Mouse (Mus musculus) lung, postnatal 0 days (tissue): ENCODE measurements around the gene Eef1a2. TPM values are rescaled to one million over a fixed set of nuclear protein-coding genes. Genes with fewer than 3 reads are reported as not detected.
"Not testable (repeated sequence)": the region's sequence is repeated elsewhere in the genome, so short reads cannot be mapped to it uniquely, and the experiment has no call there.

ENCODE experiments used
- ATAC-seq: fragments of 200-750 bp; cut with Nextera tagmentation; 2 replicates; pipeline ENCODE4 v1.8.0; 2017; ENCODE audit warnings: moderate library complexity
- DNase-seq: peaks from one replicate; pipeline ENCODE4 v3.0.0-alpha.2; 2016; ENCODE audit warnings: low spot score
- H3K27ac ChIP-seq: fragments of 300-500 bp; sonication (generic); 2 replicates; pipeline ENCODE4 v1.5.1; 2014; ENCODE audit warnings: antibody characterized with exemption, mild to moderate bottlenecking, low read length, mixed read lengths
- H3K27me3 ChIP-seq: fragments of 300-500 bp; sonication (generic); replicated peaks from 2 replicates; pipeline ENCODE4 v1.6.1; 2014; ENCODE audit warnings: low read length, mixed read lengths; ENCODE audit not compliant: insufficient read depth
- H3K36me3 ChIP-seq: fragments of 300-500 bp; sonication (generic); 2 replicates; pipeline ENCODE4 v1.6.1; 2014; ENCODE audit warnings: low read length, mixed read lengths; ENCODE audit not compliant: insufficient read depth
- H3K4me1 ChIP-seq: fragments of 300-500 bp; sonication (generic); 2 replicates; pipeline ENCODE4 v1.6.1; 2014; ENCODE audit warnings: antibody characterized with exemption, low read depth, low read length, mixed read lengths; ENCODE audit not compliant: insufficient read depth
- H3K4me2 ChIP-seq: fragments of 300-500 bp; sonication (generic); replicated peaks from 2 replicates; pipeline ENCODE4 v1.6.1; 2014; ENCODE audit warnings: low read depth, mild to moderate bottlenecking, low read length, moderate library complexity, mixed read lengths
- H3K4me3 ChIP-seq: fragments of 300-500 bp; sonication (generic); 2 replicates; pipeline ENCODE4 v1.5.1; 2014; ENCODE audit warnings: low read depth, low read length
- H3K9ac ChIP-seq: fragments of 300-500 bp; sonication (generic); replicated peaks from 2 replicates; pipeline ENCODE4 v1.6.1; 2014; ENCODE audit warnings: low read depth, mild to moderate bottlenecking
- H3K9me3 ChIP-seq: fragments of 300-500 bp; sonication (generic); 2 replicates; pipeline ENCODE4 v1.6.1; 2016; ENCODE audit warnings: low read length, mixed read lengths
- CTCF ChIP-seq: IDR thresholded peaks from 2 replicates; pipeline ENCODE4 v1.5.1; 2016; ENCODE audit warnings: antibody characterized with exemption, mild to moderate bottlenecking
- EP300 ChIP-seq: IDR thresholded peaks from 2 replicates; pipeline ENCODE4 v1.6.1; 2016; ENCODE audit warnings: antibody characterized with exemption, mild to moderate bottlenecking, control low read depth
- WGBS: fragments of 180-500 bp; shearing (Covaris S2); extraction: QIAGEN DNeasy Blood & Tissue Kit; methylation state at CpG from one replicate; pipeline ENCODE4 v1.1.7; 2014; 5-methylcytosine and 5-hydroxymethylcytosine counted together
- polyA plus RNA-seq: library from polyadenylated mRNA; unstranded; fragments of >200 nt; fragmentation: Nextera tagmentation; extraction: Ambion mirVana; gene quantifications from 2 replicates; pipeline ENCODE4 v1.2.1, GENCODE M21; 2015

Gene Eef1a2
- polyA plus RNA-seq, 1 experiment from 2014 or later: 0.14 TPM

DNA sequence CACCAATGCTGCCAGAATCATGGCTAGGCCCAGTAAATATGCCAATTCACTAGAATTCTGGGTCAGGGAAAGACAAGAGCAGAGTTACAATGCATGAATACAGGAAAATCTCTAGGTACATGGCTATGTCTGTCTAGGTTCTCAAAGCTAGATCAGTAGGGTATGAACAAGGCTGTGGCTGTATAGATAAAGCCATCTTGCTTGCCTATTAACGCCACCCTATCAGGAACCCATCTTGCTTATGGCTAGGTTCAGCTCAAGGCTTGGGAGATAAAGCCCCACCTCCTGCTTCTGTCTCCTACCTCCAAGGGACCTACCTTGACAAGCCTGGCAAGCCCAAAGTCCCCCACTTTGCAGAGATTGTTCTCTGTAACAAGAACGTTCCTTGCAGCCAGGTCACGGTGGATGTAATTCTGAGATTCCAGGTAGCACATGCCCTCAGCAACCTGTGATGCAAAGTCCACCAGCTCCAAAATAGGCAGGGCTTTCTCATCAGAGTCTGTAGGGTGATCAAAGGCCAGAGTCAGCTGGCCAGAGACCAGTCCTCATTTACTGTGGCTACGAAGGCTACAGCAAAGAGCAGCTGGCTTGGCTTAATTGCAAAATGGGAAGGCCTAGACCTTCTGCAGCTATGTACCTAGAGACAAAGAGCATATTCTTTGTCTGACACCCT lies 40.0 kb upstream of the Eef1a2 start:
- no peaks in the 10 kb centered on the region for H3K4me1 ChIP-seq
- no peaks in the 10 kb centered on the region for H3K27me3 ChIP-seq
- no peak overlapping the region for H3K9ac ChIP-seq
- TF ChIP-seq EP300: no peak
- TF ChIP-seq CTCF: no peak
- no peak for ATAC-seq
- H3K36me3 ChIP-seq: no peaks in the 10 kb centered on the region
- H3K4me2 ChIP-seq: no peak overlapping the region
- WGBS: 71% methylated on average over 4 of the region's 4 CpGs
- DNase-seq: no peak
- no peak overlapping the region for H3K4me3 ChIP-seq
- H3K27ac ChIP-seq: no peak overlapping the region
- no peaks in the 10 kb centered on the region for H3K9me3 ChIP-seq

DNA sequence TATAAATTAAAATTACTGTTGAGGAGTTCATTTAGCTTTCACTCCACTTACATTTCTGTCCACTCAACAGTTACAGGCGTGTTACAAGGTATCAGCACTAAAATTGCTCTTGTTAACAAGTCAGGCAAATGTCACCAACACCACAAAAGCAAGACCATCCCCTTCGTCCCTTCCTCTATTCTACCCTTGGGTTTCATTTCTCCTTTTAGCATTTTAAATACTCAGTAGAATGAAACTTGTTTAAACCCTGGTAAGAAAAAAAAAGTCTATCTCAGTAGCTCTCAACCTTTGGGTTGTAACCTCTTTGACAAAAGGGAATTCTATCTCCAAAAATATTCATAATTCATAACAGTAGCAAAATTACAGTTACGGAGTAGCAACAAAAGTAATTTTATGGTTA lies 36.2 kb upstream of the Eef1a2 start:
- TF ChIP-seq CTCF (no peak), EP300 (no peak)
- H3K4me2 ChIP-seq: no peak overlapping the region
- H3K4me1 ChIP-seq: peaks cover 9% of the 10 kb centered on the region; the same call in 1 of the 2 replicates
- no peaks in the 10 kb centered on the region for H3K36me3 ChIP-seq
- ATAC-seq: no peak
- H3K9me3 ChIP-seq: no peaks in the 10 kb centered on the region
- WGBS: 71% methylated on average over 3 of the region's 3 CpGs
- no peak overlapping the region for H3K4me3 ChIP-seq
- no peak overlapping the region for H3K9ac ChIP-seq
- H3K27ac ChIP-seq: no peak overlapping the region
- peak; percentile 10 for DNase-seq
- no peaks in the 10 kb centered on the region for H3K27me3 ChIP-seq

DNA sequence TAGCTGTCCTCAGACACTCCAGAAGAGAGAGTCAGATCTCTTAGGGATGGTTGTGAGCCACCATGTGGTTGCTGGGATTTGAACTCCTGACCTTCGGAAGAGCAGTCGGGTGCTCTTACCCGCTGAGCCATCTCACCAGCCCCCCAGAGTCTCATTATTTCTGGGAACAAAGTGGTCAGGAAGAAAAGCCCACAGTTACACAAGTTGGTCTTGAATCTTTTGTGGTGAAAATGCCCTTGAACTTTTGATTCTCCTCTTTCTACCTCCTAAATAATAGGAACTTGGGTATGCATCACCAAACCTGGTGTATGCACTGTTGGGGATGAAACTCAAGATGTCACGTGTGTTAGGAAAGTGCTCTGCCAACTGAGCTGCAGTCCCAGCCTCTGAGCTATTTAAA lies 35.1 kb upstream of the Eef1a2 start:
- TF ChIP-seq CTCF: no peak
- no peak for TF ChIP-seq EP300
- no peak overlapping the region for H3K27ac ChIP-seq
- no peak overlapping the region for H3K4me3 ChIP-seq
- WGBS: 58% methylated on average over 4 of the region's 4 CpGs
- DNase-seq: no peak
- H3K4me2 ChIP-seq: no peak overlapping the region
- H3K9me3 ChIP-seq: no peaks in the 10 kb centered on the region
- no peaks in the 10 kb centered on the region for H3K27me3 ChIP-seq
- H3K36me3 ChIP-seq: no peaks in the 10 kb centered on the region
- peaks cover 9% of the 10 kb centered on the region; the same call in 1 of the 2 replicates for H3K4me1 ChIP-seq
- no peak overlapping the region for H3K9ac ChIP-seq
- no peak for ATAC-seq

- H3K4me1 ChIP-seq, ATAC-seq, DNase-seq, H3K27ac ChIP-seq, H3K4me3 ChIP-seq, H3K9me3 ChIP-seq, H3K27me3 ChIP-seq, H3K4me2 ChIP-seq, H3K36me3 ChIP-seq, H3K9ac ChIP-seq: not testable (repeated sequence)
- WGBS: 72% methylated on average over 4 of the region's 4 CpGs
Observed at GRCm38 (mm10) chr2:181191385-181191784, 34.6 kb upstream of the Eef1a2 start.

- ATAC-seq (no peak), DNase-seq (peak; percentile 14)
- peak overlapping the region; percentile 57; the same call in 1 of the 2 replicates for H3K27ac ChIP-seq
- no peak for TF ChIP-seq EP300
- no peak for TF ChIP-seq CTCF
- H3K36me3 ChIP-seq: no peaks in the 10 kb centered on the region
- H3K4me3 ChIP-seq: no peak overlapping the region
- 85% methylated on average over 1 of the region's 1 CpGs for WGBS
- H3K27me3 ChIP-seq: no peaks in the 10 kb centered on the region
- peaks cover 9% of the 10 kb centered on the region; the same call in 1 of the 2 replicates for H3K4me1 ChIP-seq
- H3K9me3 ChIP-seq: no peaks in the 10 kb centered on the region
- no peak overlapping the region for H3K9ac ChIP-seq
- H3K4me2 ChIP-seq: no peak overlapping the region
Observed at GRCm38 (mm10) chr2:181189321-181189720, 32.5 kb upstream of the Eef1a2 start.

GRCm38 (mm10) chr2:181188681-181189080 lies 31.9 kb upstream of the Eef1a2 start:
- Histone ChIP-seq H3K9ac (no peak overlapping the region), H3K27ac (peak overlapping the region; percentile 57), H3K27me3 (no peaks in the 10 kb centered on the region), H3K4me3 (no peak overlapping the region), H3K36me3 (no peaks in the 10 kb centered on the region), H3K4me1 (peaks cover 9% of the 10 kb centered on the region; the same call in 1 of the 2 replicates), H3K9me3 (no peaks in the 10 kb centered on the region), H3K4me2 (peak overlapping the region; percentile 78; the same call in 1 of the 2 replicates)
- TF ChIP-seq CTCF (no peak), EP300 (no peak)
- 31% methylated on average over 2 of the region's 2 CpGs for WGBS
- ATAC-seq (no peak), DNase-seq (peak; percentile 44)
